In genomic region chr11:77497341-77497756, GRCm38 (mm10) we compare ENCODE assay signal across 9 mouse cellular contexts. TPM values are rescaled to one million over a fixed set of nuclear protein-coding genes. Genes with fewer than 3 reads are reported as not detected.
A peak's percentile ranks its signal among the peaks of the same experiment; 100 is the strongest.
DNase-seq lines count a peak whose midpoint lies in the region; ATAC-seq and TF ChIP-seq lines count a peak whose summit lies in the region.
"Had no signal": no experiment of that assay in that cellular context is flagged by ENCODE, and none has a peak within 500 bp of the region (broad histone marks: within the 10 kb centered on the region; RNA-seq: fewer than 3 reads in every experiment).

No protein-coding gene starts in this region.

- DNase-seq in cerebellum, adult 2 months, result peak in 1 of 2 experiments; percentile 39
- no peak for DNase-seq in cerebellum, postnatal 4 days (ENCODE audit: low spot score in 2 of 2)
- DNase-seq in adrenal gland, postnatal 10 days, result peak; percentile 73
- DNase-seq in hindbrain, postnatal 0 days (ENCODE audit: low spot score), result peak; percentile 53
- DNase-seq in left cerebral cortex, adult 8-10 months (ENCODE audit: low spot score in 2 of 2), result no peak

- H3K36me3 ChIP-seq in forebrain, embryonic 15.5 days, result peaks cover 23% of the 10 kb centered on the region
- peaks cover 10% of the 10 kb centered on the region for H3K36me3 ChIP-seq in hindbrain, postnatal 0 days (ENCODE audit: insufficient read depth, low read length)
- H3K36me3 ChIP-seq in liver, embryonic 12.5 days, result peaks cover 33% of the 10 kb centered on the region
- peaks cover 26% of the 10 kb centered on the region for H3K36me3 ChIP-seq in neural tube, embryonic 15.5 days

- TF ChIP-seq POLR2A in cerebellum, adult 2 months (IDR thresholded peaks at IDR 0.05; ENCODE audit: borderline replicate concordance, insufficient read depth, low read length), result no peak

- H3K9me3 ChIP-seq in forebrain, embryonic 15.5 days, result no peaks in the 10 kb centered on the region
- H3K9me3 ChIP-seq in hindbrain, postnatal 0 days (ENCODE audit: low read length), result no peaks in the 10 kb centered on the region
- no peaks in the 10 kb centered on the region for H3K9me3 ChIP-seq in liver, embryonic 12.5 days (replicated peaks)
- no peaks in the 10 kb centered on the region for H3K9me3 ChIP-seq in neural tube, embryonic 15.5 days (replicated peaks)

- TF ChIP-seq CTCF in cerebellum, adult 2 months (IDR thresholded peaks at IDR 0.05; ENCODE audit: borderline replicate concordance, insufficient read depth, low read depth, low read length), result peak; percentile 14; the same call in 1 of the 2 replicates
- TF ChIP-seq CTCF in hindbrain, postnatal 0 days (IDR thresholded peaks at IDR 0.05; ENCODE audit: low read depth), result peak; percentile 48

- no peak overlapping the region for H3K9ac ChIP-seq in forebrain, embryonic 15.5 days (replicated peaks)
- H3K9ac ChIP-seq in hindbrain, postnatal 0 days (replicated peaks; ENCODE audit: low read length), result no peak overlapping the region
- no peak overlapping the region for H3K9ac ChIP-seq in liver, embryonic 12.5 days
- H3K9ac ChIP-seq in neural tube, embryonic 15.5 days (replicated peaks), result no peak overlapping the region

- no peaks in the 10 kb centered on the region for H3K27me3 ChIP-seq in cerebellum, adult 2 months (ENCODE audit: control insufficient read depth, insufficient read depth, low read length)
- no peaks in the 10 kb centered on the region for H3K27me3 ChIP-seq in forebrain, embryonic 15.5 days
- H3K27me3 ChIP-seq in hindbrain, postnatal 0 days (ENCODE audit: insufficient read depth, low read length), result no peaks in the 10 kb centered on the region
- no peaks in the 10 kb centered on the region for H3K27me3 ChIP-seq in liver, embryonic 12.5 days (replicated peaks)
- no peaks in the 10 kb centered on the region for H3K27me3 ChIP-seq in neural tube, embryonic 15.5 days (replicated peaks)
- H3K27me3 ChIP-seq: Patski had no signal

- no peak for ATAC-seq in forebrain, embryonic 15.5 days (replicated peaks)
- no peak for ATAC-seq in hindbrain, postnatal 0 days
- ATAC-seq in liver, embryonic 12.5 days, result no peak
- ATAC-seq in neural tube, embryonic 15.5 days (ENCODE audit: low FRiP score), result no peak
- ATAC-seq: Patski had no signal

- no peak overlapping the region for H3K4me3 ChIP-seq in cerebellum, adult 2 months (replicated peaks; ENCODE audit: insufficient read depth, low read depth, low read length)
- no peak overlapping the region for H3K4me3 ChIP-seq in forebrain, embryonic 15.5 days
- H3K4me3 ChIP-seq in hindbrain, postnatal 0 days (ENCODE audit: low read length), result no peak overlapping the region
- H3K4me3 ChIP-seq in liver, embryonic 12.5 days, result no peak overlapping the region
- H3K4me3 ChIP-seq in neural tube, embryonic 15.5 days (replicated peaks), result no peak overlapping the region

- 87% methylated on average over 6 of the region's 6 CpGs for WGBS in cerebellum, adult 2 months
- 22% methylated on average over 6 of the region's 6 CpGs for WGBS in forebrain, embryonic 15.5 days
- WGBS in hindbrain, postnatal 0 days, result 23% methylated on average over 6 of the region's 6 CpGs
- WGBS in liver, embryonic 12.5 days (ENCODE audit: insufficient replicate concordance), result 40% methylated on average over 6 of the region's 6 CpGs
- 25% methylated on average over 6 of the region's 6 CpGs for WGBS in neural tube, embryonic 15.5 days

- peak overlapping the region; percentile 17; the same call in 1 of the 2 replicates for H3K27ac ChIP-seq in cerebellum, adult 2 months (ENCODE audit: insufficient read depth, low read length)
- 0 out of 2 replicates have a peak overlapping the region, but pooled peaks have one; percentile 52 for H3K27ac ChIP-seq in forebrain, embryonic 15.5 days (replicated peaks)
- H3K27ac ChIP-seq in hindbrain, postnatal 0 days, result peak overlapping the region; percentile 54
- H3K27ac ChIP-seq in liver, embryonic 12.5 days, result peak overlapping the region; percentile 73; the same call in 1 of the 2 replicates
- peak overlapping the region; percentile 58; the same call in 1 of the 2 replicates for H3K27ac ChIP-seq in neural tube, embryonic 15.5 days (replicated peaks)

- no peak overlapping the region for H3K4me2 ChIP-seq in forebrain, embryonic 15.5 days (replicated peaks)
- no peak overlapping the region for H3K4me2 ChIP-seq in hindbrain, postnatal 0 days (ENCODE audit: low read depth, low read length)
- no peak overlapping the region; the same call in 1 of the 2 replicates for H3K4me2 ChIP-seq in liver, embryonic 12.5 days
- no peak overlapping the region for H3K4me2 ChIP-seq in neural tube, embryonic 15.5 days

- H3K4me1 ChIP-seq in cerebellum, adult 2 months (ENCODE audit: control insufficient read depth, insufficient read depth, low read length), result peaks cover 42% of the 10 kb centered on the region
- H3K4me1 ChIP-seq in forebrain, embryonic 15.5 days, result peaks cover 55% of the 10 kb centered on the region
- peaks cover 29% of the 10 kb centered on the region for H3K4me1 ChIP-seq in hindbrain, postnatal 0 days (ENCODE audit: insufficient read depth, low read length)
- H3K4me1 ChIP-seq in liver, embryonic 12.5 days, result peaks cover 60% of the 10 kb centered on the region
- peaks cover 64% of the 10 kb centered on the region for H3K4me1 ChIP-seq in neural tube, embryonic 15.5 days

RNA-seq across cellular contexts. Expression of gene Git1, which starts 4.0 kb away (rescaled TPM):
- polyA plus RNA-seq in cerebellum, adult 2 months (2012; rRNA removed), result 106 and 110 TPM in 2 replicates
- total RNA-seq in adrenal gland, postnatal 10 days (2021), result 10 to 100 TPM; 49.7 to 57.8 TPM
- 14.4 and 15.9 TPM in 2 replicates for polyA plus RNA-seq in forebrain, embryonic 15.5 days (2015; fragmentation: Nextera tagmentation; extraction: Ambion mirVana)
- 126 and 127 TPM in 2 replicates for total RNA-seq in hindbrain, postnatal 0 days (2014; rRNA removed)
- polyA plus RNA-seq in hindbrain, postnatal 0 days (2015; fragmentation: Nextera tagmentation; extraction: Ambion mirVana), result 13.8 and 15.0 TPM in 2 replicates
- polyA plus RNA-seq in liver, embryonic 12.5 days (2016; fragmentation: Nextera tagmentation; extraction: Ambion mirVana), result 3.1 and 3.2 TPM in 2 replicates
- polyA plus RNA-seq in neural tube, embryonic 15.5 days (2015; fragmentation: Nextera tagmentation; extraction: Ambion mirVana), result 13.9 and 14.0 TPM in 2 replicates
- 100 to 1,000 TPM; 281 to 307 (median 287) TPM for total RNA-seq in left cerebral cortex, adult 8-10 months (2022)

RNA-seq across cellular contexts. Expression of gene Ankrd13b, which starts 7.9 kb away (rescaled TPM):
- polyA plus RNA-seq in cerebellum, adult 2 months (2012; rRNA removed), result 106 and 114 TPM in 2 replicates
- total RNA-seq in adrenal gland, postnatal 10 days (2021), result 10 to 100 TPM in 1 of 2 experiments, 1 to 10 TPM in 1; 8.3 to 13.4 TPM
- polyA plus RNA-seq in forebrain, embryonic 15.5 days (2015; fragmentation: Nextera tagmentation; extraction: Ambion mirVana), result 37.3 and 41.8 TPM in 2 replicates
- total RNA-seq in hindbrain, postnatal 0 days (2014; rRNA removed), result 71.6 and 77.1 TPM in 2 replicates
- 27.1 and 30.6 TPM in 2 replicates for polyA plus RNA-seq in hindbrain, postnatal 0 days (2015; fragmentation: Nextera tagmentation; extraction: Ambion mirVana)
- polyA plus RNA-seq in liver, embryonic 12.5 days (2016; fragmentation: Nextera tagmentation; extraction: Ambion mirVana), result 2.1 and 2.5 TPM in 2 replicates
- 31.5 and 41.3 TPM in 2 replicates for polyA plus RNA-seq in neural tube, embryonic 15.5 days (2015; fragmentation: Nextera tagmentation; extraction: Ambion mirVana)
- 10 to 100 TPM; 75.8 to 83.0 (median 79.6) TPM for total RNA-seq in left cerebral cortex, adult 8-10 months (2022)

RNA-seq across cellular contexts. Expression of gene Abhd15, which starts 17.6 kb away (rescaled TPM):
- polyA plus RNA-seq in cerebellum, adult 2 months (2012; rRNA removed), result 0.98 and 1.0 TPM in 2 replicates
- 10 to 100 TPM; 26.1 to 27.5 TPM for total RNA-seq in adrenal gland, postnatal 10 days (2021)
- 1.9 and 2.4 TPM in 2 replicates for polyA plus RNA-seq in forebrain, embryonic 15.5 days (2015; fragmentation: Nextera tagmentation; extraction: Ambion mirVana)
- 3.6 and 4.7 TPM in 2 replicates for total RNA-seq in hindbrain, postnatal 0 days (2014; rRNA removed)
- polyA plus RNA-seq in hindbrain, postnatal 0 days (2015; fragmentation: Nextera tagmentation; extraction: Ambion mirVana), result 2.1 TPM in 2 replicates
- polyA plus RNA-seq in liver, embryonic 12.5 days (2016; fragmentation: Nextera tagmentation; extraction: Ambion mirVana), result 3.0 and 3.6 TPM in 2 replicates
- 2.1 and 3.4 TPM in 2 replicates for polyA plus RNA-seq in neural tube, embryonic 15.5 days (2015; fragmentation: Nextera tagmentation; extraction: Ambion mirVana)
- 1 to 10 TPM in 3 of 4 experiments, under 1 TPM in 1; 0.99 to 1.7 (median 1.5) TPM for total RNA-seq in left cerebral cortex, adult 8-10 months (2022)

RNA-seq across cellular contexts. Expression of gene Trp53i13, which starts 18.4 kb away (rescaled TPM):
- 11.6 and 12.8 TPM in 2 replicates for polyA plus RNA-seq in cerebellum, adult 2 months (2012; rRNA removed)
- 10 to 100 TPM; 12.9 to 13.2 TPM for total RNA-seq in adrenal gland, postnatal 10 days (2021)
- polyA plus RNA-seq in forebrain, embryonic 15.5 days (2015; fragmentation: Nextera tagmentation; extraction: Ambion mirVana), result 15.0 and 19.5 TPM in 2 replicates
- total RNA-seq in hindbrain, postnatal 0 days (2014; rRNA removed), result 13.7 and 17.8 TPM in 2 replicates
- polyA plus RNA-seq in hindbrain, postnatal 0 days (2015; fragmentation: Nextera tagmentation; extraction: Ambion mirVana), result 14.3 and 17.2 TPM in 2 replicates
- polyA plus RNA-seq in liver, embryonic 12.5 days (2016; fragmentation: Nextera tagmentation; extraction: Ambion mirVana), result 9.3 and 11.1 TPM in 2 replicates
- 15.3 and 20.3 TPM in 2 replicates for polyA plus RNA-seq in neural tube, embryonic 15.5 days (2015; fragmentation: Nextera tagmentation; extraction: Ambion mirVana)
- total RNA-seq in left cerebral cortex, adult 8-10 months (2022), result 1 to 10 TPM; 4.3 to 9.4 (median 5.6) TPM

RNA-seq across cellular contexts. Expression of gene Gm10392, which starts 21.6 kb away (rescaled TPM):
- not detected in 2 replicates for polyA plus RNA-seq in cerebellum, adult 2 months (2012; rRNA removed)
- not detected for total RNA-seq in adrenal gland, postnatal 10 days (2021)
- polyA plus RNA-seq in forebrain, embryonic 15.5 days (2015; fragmentation: Nextera tagmentation; extraction: Ambion mirVana), result not detected in 2 replicates
- total RNA-seq in hindbrain, postnatal 0 days (2014; rRNA removed), result not detected in 2 replicates
- polyA plus RNA-seq in hindbrain, postnatal 0 days (2015; fragmentation: Nextera tagmentation; extraction: Ambion mirVana), result not detected in 2 replicates
- 0.12 and 0.19 TPM in 2 replicates for polyA plus RNA-seq in liver, embryonic 12.5 days (2016; fragmentation: Nextera tagmentation; extraction: Ambion mirVana)
- 0.15 and 0.40 TPM in 2 replicates for polyA plus RNA-seq in neural tube, embryonic 15.5 days (2015; fragmentation: Nextera tagmentation; extraction: Ambion mirVana)
- under 1 TPM in 1 of 4 experiments, not detected in 3; 0.21 TPM for total RNA-seq in left cerebral cortex, adult 8-10 months (2022)
- polyA plus RNA-seq: Patski had no signal

Comparison
In these comparisons a context has a peak if more than half of its experiments do, and no peak if none do; other contexts are left out.
1. DNase-seq: peak in adrenal gland, postnatal 10 days (single experiment) and hindbrain, postnatal 0 days (single experiment); none in cerebellum, postnatal 4 days (0 of 2) and left cerebral cortex, adult 8-10 months (0 of 2).
2. H3K27ac ChIP-seq: peak in every context shown above with its lines; median percentile 73 in liver, embryonic 12.5 days; 58 in neural tube, embryonic 15.5 days; 54 in hindbrain, postnatal 0 days; 52 in forebrain, embryonic 15.5 days; 17 in cerebellum, adult 2 months.